9 mouse cellular contexts compared by ENCODE assay signal in genomic region chr6:100512676-100513075, GRCm38 (mm10).
A peak's percentile ranks its signal among the peaks of the same experiment; 100 is the strongest.
DNase-seq lines count a peak whose midpoint lies in the region; ATAC-seq and TF ChIP-seq lines count a peak whose summit lies in the region.
"Had no signal": no experiment of that assay in that cellular context is flagged by ENCODE, and none has a peak within 500 bp of the region (broad histone marks: within the 10 kb centered on the region; RNA-seq: fewer than 3 reads in every experiment).

No protein-coding gene starts in this region.

- DNase-seq in CD4-positive, CD25-positive, alpha-beta regulatory T cell, adult 2 months (ENCODE audit: low read depth, low spot score), result peak; percentile 62
- no peak for DNase-seq in left cerebral cortex, adult 2 months (ENCODE audit: extremely low spot score in 1 of 2, low spot score in 2 of 2)
- no peak for DNase-seq in left cerebral cortex, postnatal 25 days (ENCODE audit: low spot score in 2 of 2)
- peak; percentile 30 for DNase-seq in adrenal gland, adult 8-10 months
- peak; percentile 51 for DNase-seq in retina, embryonic 14.5 days (ENCODE audit: low spot score)
- DNase-seq in right cerebral cortex, adult 18-20 months, result no peak

- peak; percentile 57 for TF ChIP-seq CTCF in left cerebral cortex, adult 2 months (IDR thresholded peaks at IDR 0.05)

- no peak overlapping the region for H3K4me2 ChIP-seq in heart, embryonic 11.5 days
- H3K4me2 ChIP-seq: embryonic facial prominence, embryonic 15.5 days had no signal

- H3K27me3 ChIP-seq in heart, embryonic 11.5 days (ENCODE audit: control insufficient read depth, insufficient read depth, low read length), result peaks cover 12% of the 10 kb centered on the region; the same call in 1 of the 2 replicates
- H3K27me3 ChIP-seq: embryonic facial prominence, embryonic 15.5 days had no signal

- H3K4me3 ChIP-seq in left cerebral cortex, adult 2 months, result no peak overlapping the region
- no peak overlapping the region for H3K4me3 ChIP-seq in heart, embryonic 11.5 days (ENCODE audit: low read depth, low read length)
- H3K4me3 ChIP-seq: embryonic facial prominence, embryonic 15.5 days had no signal

- 45% methylated on average over 4 of the region's 4 CpGs for WGBS in heart, embryonic 11.5 days (ENCODE audit: insufficient replicate concordance)

- no peak for ATAC-seq in CD4-positive, CD25-positive, alpha-beta regulatory T cell, adult 4 months
- ATAC-seq in heart, embryonic 11.5 days (replicated peaks; ENCODE audit: insufficient number of reproducible peaks, low FRiP score, low TSS enrichment), result no peak

- H3K27ac ChIP-seq in left cerebral cortex, adult 2 months, result no peak overlapping the region
- H3K27ac ChIP-seq in heart, embryonic 11.5 days (ENCODE audit: low read depth, low read length), result no peak overlapping the region
- H3K27ac ChIP-seq: embryonic facial prominence, embryonic 15.5 days had no signal

- no peaks in the 10 kb centered on the region for H3K4me1 ChIP-seq in heart, embryonic 11.5 days (ENCODE audit: control insufficient read depth, insufficient read depth, low read length)

- H3K9me3 ChIP-seq in heart, embryonic 11.5 days (replicated peaks; ENCODE audit: control insufficient read depth, low read length), result no peaks in the 10 kb centered on the region
- H3K9me3 ChIP-seq: embryonic facial prominence, embryonic 15.5 days had no signal

- H3K36me3 ChIP-seq in heart, embryonic 11.5 days (ENCODE audit: control insufficient read depth, insufficient read depth, low read length), result no peaks in the 10 kb centered on the region
- H3K36me3 ChIP-seq: embryonic facial prominence, embryonic 15.5 days had no signal

- H3K9ac ChIP-seq in heart, embryonic 11.5 days (ENCODE audit: low read depth, low read length), result no peak overlapping the region
- H3K9ac ChIP-seq: embryonic facial prominence, embryonic 15.5 days had no signal

- intact Hi-C loops in left cerebral cortex, adult 2 months (cut with DNase I), result no loop called here
- intact Hi-C loops in left cerebral cortex, postnatal 25 days (cut with DNase I), result loop anchor here (2.0 kb wide), 1 partner anchor 708 kb away; no protein-coding TSS in a partner anchor

Comparison
In these comparisons a context has a peak if more than half of its experiments do, and no peak if none do; other contexts are left out.
1. DNase-seq: peak in CD4-positive, CD25-positive, alpha-beta regulatory T cell, adult 2 months (single experiment), adrenal gland, adult 8-10 months (single experiment) and retina, embryonic 14.5 days (single experiment); none in left cerebral cortex, adult 2 months (0 of 2), left cerebral cortex, postnatal 25 days (0 of 2) and right cerebral cortex, adult 18-20 months (single experiment).